Mouse (Mus musculus) myocyte (in vitro differentiated cells): ENCODE data around the gene Pcare. TPM values are rescaled to one million over a fixed set of nuclear protein-coding genes. Genes with fewer than 3 reads are reported as not detected.

Experiments used
- H3K27me3 ChIP-seq: one replicate; pipeline ENCODE4 v1.6.1; 2011; ENCODE audit not compliant: control insufficient read depth, insufficient read depth, insufficient read length
- H3K36me3 ChIP-seq: one replicate; pipeline ENCODE4 v1.6.1; 2011; ENCODE audit not compliant: control insufficient read depth, insufficient read depth
- H3K4me2 ChIP-seq: one replicate; pipeline ENCODE4 v1.6.1; 2011; ENCODE audit warnings: low read depth, control low read depth
- H3K4me3 ChIP-seq: one replicate; pipeline ENCODE4 v1.5.1; 2011; ENCODE audit warnings: mild to moderate bottlenecking, control low read depth, moderate library complexity
- H3K79me2 ChIP-seq: one replicate; pipeline ENCODE4 v1.6.1; 2011; ENCODE audit not compliant: control insufficient read depth, insufficient read depth
- H3ac ChIP-seq: one replicate; pipeline ENCODE4 v1.6.1; 2011; ENCODE audit not compliant: control insufficient read depth, insufficient read length
- CEBPB ChIP-seq: IDR thresholded peaks from 2 replicates; pipeline ENCODE4 v1.6.1; 2011; ENCODE audit warnings: mild to moderate bottlenecking, moderate library complexity; ENCODE audit not compliant: poor library complexity, insufficient read depth, severe bottlenecking
- E2F4 ChIP-seq: IDR thresholded peaks from one replicate; pipeline ENCODE4 v1.6.1; 2011; ENCODE audit warnings: mild to moderate bottlenecking, control low read depth, moderate library complexity; ENCODE audit not compliant: insufficient read depth
- MAX ChIP-seq: IDR thresholded peaks from one replicate; pipeline ENCODE4 v1.6.1; 2011; ENCODE audit warnings: low read depth, mild to moderate bottlenecking, control low read depth
- MYOD1 ChIP-seq, 3 experiments: IDR thresholded peaks; one replicate each; pipeline ENCODE4 v1.6.1; 2011; ENCODE audit warnings: control low read depth in 2 of 3, low read depth in 2 of 3, mild to moderate bottlenecking in 2 of 3, moderate library complexity in 1 of 3; ENCODE audit not compliant: insufficient read length in 2 of 3, control insufficient read depth in 1 of 3
- MYOG ChIP-seq, 3 experiments: IDR thresholded peaks; one replicate each; pipeline ENCODE4 v1.6.1; 2011; ENCODE audit warnings: control low read depth in 2 of 3, low read depth in 2 of 3, mild to moderate bottlenecking in 2 of 3; ENCODE audit not compliant: insufficient read length in 2 of 3, control insufficient read depth in 1 of 3, insufficient read depth in 1 of 3
- POLR2A ChIP-seq: IDR thresholded peaks from one replicate; pipeline ENCODE4 v1.6.1; 2011; ENCODE audit warnings: low read depth, mild to moderate bottlenecking, control low read depth, moderate library complexity; ENCODE audit not compliant: insufficient read length
- POLR2AphosphoS2 ChIP-seq: IDR thresholded peaks from one replicate; pipeline ENCODE4 v1.6.1; 2011; ENCODE audit warnings: low read depth, control low read depth; ENCODE audit not compliant: insufficient read length
- REST ChIP-seq: IDR thresholded peaks from one replicate; pipeline ENCODE4 v1.6.1; 2011; ENCODE audit warnings: mild to moderate bottlenecking, control low read depth, moderate library complexity; ENCODE audit not compliant: insufficient read depth, insufficient read length
- SRF ChIP-seq: IDR thresholded peaks from one replicate; pipeline ENCODE4 v1.6.1; 2011; ENCODE audit warnings: low read depth; ENCODE audit not compliant: control insufficient read depth, insufficient read length
- TCF12 ChIP-seq: IDR thresholded peaks from one replicate; pipeline ENCODE4 v1.6.1; 2011; ENCODE audit warnings: mild to moderate bottlenecking, control low read depth; ENCODE audit not compliant: poor library complexity, insufficient read depth, severe bottlenecking
- TCF3 ChIP-seq: IDR thresholded peaks from one replicate; pipeline ENCODE4 v1.6.1; 2011; ENCODE audit warnings: low read depth, control low read depth; ENCODE audit not compliant: insufficient read length
- USF1 ChIP-seq: IDR thresholded peaks from one replicate; pipeline ENCODE4 v1.6.1; 2011; ENCODE audit warnings: low read depth, mild to moderate bottlenecking, control low read depth, moderate library complexity
- polyA plus RNA-seq: library from polyadenylated mRNA; unstranded; fragments of >200 nt; fragmentation: generic; extraction: Trizol; gene quantifications from one replicate; pipeline ENCODE4 v1.2.1, GENCODE M21; 2012; ENCODE audit warnings: missing spikeins

The Pcare gene
- polyA plus RNA-seq, 1 experiment: not detected

- no peaks in the 10 kb centered on the region for H3K27me3 ChIP-seq
- H3ac ChIP-seq: no peak overlapping the region
- TF ChIP-seq USF1 (no peak), TCF3 (no peak), REST (no peak), CEBPB (no peak), MYOG (IDR thresholded peaks at IDR 0.05; ENCODE audit: control insufficient read depth in 1 of 3, insufficient read depth in 1 of 3, insufficient read length in 2 of 3, low read depth in 2 of 3) (no peak), POLR2AphosphoS2 (no peak), POLR2A (no peak), MAX (no peak), MYOD1 (IDR thresholded peaks at IDR 0.05; ENCODE audit: control insufficient read depth in 1 of 3, insufficient read length in 2 of 3, low read depth in 2 of 3) (no peak), E2F4 (no peak), SRF (no peak), TCF12 (no peak)
- no peaks in the 10 kb centered on the region for H3K36me3 ChIP-seq
- H3K4me3 ChIP-seq: no peak overlapping the region
- no peak overlapping the region for H3K4me2 ChIP-seq
- H3K79me2 ChIP-seq: no peaks in the 10 kb centered on the region
Observed at GRCm38 (mm10) chr17:71696396-71696795, 56.3 kb downstream of the Pcare start.

- Histone ChIP-seq H3ac (no peak overlapping the region), H3K4me2 (no peak overlapping the region), H3K36me3 (no peaks in the 10 kb centered on the region), H3K4me3 (no peak overlapping the region), H3K79me2 (no peaks in the 10 kb centered on the region), H3K27me3 (no peaks in the 10 kb centered on the region)
- TF ChIP-seq MYOD1 (IDR thresholded peaks at IDR 0.05; ENCODE audit: control insufficient read depth in 1 of 3, insufficient read length in 2 of 3, low read depth in 2 of 3): no peak
- TF ChIP-seq E2F4: no peak
- no peak for TF ChIP-seq USF1
- TF ChIP-seq MAX: no peak
Observed at GRCm38 (mm10) chr17:71695716-71696315, 56.9 kb downstream of the Pcare start.

- H3K4me2 ChIP-seq: no peak overlapping the region
- H3K79me2 ChIP-seq: no peaks in the 10 kb centered on the region
- H3K27me3 ChIP-seq: no peaks in the 10 kb centered on the region
- TF ChIP-seq CEBPB: no peak
- no peak for TF ChIP-seq USF1
- no peak for TF ChIP-seq POLR2AphosphoS2
- TF ChIP-seq REST: no peak
- TF ChIP-seq E2F4: no peak
- no peak for TF ChIP-seq TCF3
- TF ChIP-seq POLR2A: no peak
- no peak for TF ChIP-seq TCF12
- no peak for TF ChIP-seq MYOG (IDR thresholded peaks at IDR 0.05; ENCODE audit: control insufficient read depth in 1 of 3, insufficient read depth in 1 of 3, insufficient read length in 2 of 3, low read depth in 2 of 3)
- TF ChIP-seq MYOD1 (IDR thresholded peaks at IDR 0.05; ENCODE audit: control insufficient read depth in 1 of 3, insufficient read length in 2 of 3, low read depth in 2 of 3): no peak
- TF ChIP-seq SRF: no peak
- TF ChIP-seq MAX: no peak
- no peak overlapping the region for H3ac ChIP-seq
- no peaks in the 10 kb centered on the region for H3K36me3 ChIP-seq
- H3K4me3 ChIP-seq: no peak overlapping the region
Observed at GRCm38 (mm10) chr17:71695151-71695550, 57.5 kb downstream of the Pcare start.

GRCm38 (mm10) chr17:71693780-71694179 lies 58.9 kb downstream of the Pcare start:
- Histone ChIP-seq H3K4me3 (no peak overlapping the region), H3K79me2 (no peaks in the 10 kb centered on the region), H3K36me3 (no peaks in the 10 kb centered on the region), H3K4me2 (no peak overlapping the region), H3K27me3 (no peaks in the 10 kb centered on the region), H3ac (no peak overlapping the region)
- no peak for TF ChIP-seq MAX
- no peak for TF ChIP-seq TCF12
- TF ChIP-seq REST: no peak
- TF ChIP-seq MYOG (IDR thresholded peaks at IDR 0.05; ENCODE audit: control insufficient read depth in 1 of 3, insufficient read depth in 1 of 3, insufficient read length in 2 of 3, low read depth in 2 of 3): no peak
- TF ChIP-seq USF1: no peak
- TF ChIP-seq POLR2A: no peak
- no peak for TF ChIP-seq E2F4
- no peak for TF ChIP-seq TCF3
- no peak for TF ChIP-seq SRF
- no peak for TF ChIP-seq MYOD1 (IDR thresholded peaks at IDR 0.05; ENCODE audit: control insufficient read depth in 1 of 3, insufficient read length in 2 of 3, low read depth in 2 of 3)
- no peak for TF ChIP-seq POLR2AphosphoS2
- no peak for TF ChIP-seq CEBPB

Other genes with a start within 250 kb of the Pcare start
- 8.9 TPM for gene Ndc80, start 226.0 kb downstream of the Pcare start, polyA plus RNA-seq
- gene Spdya, start 200.8 kb downstream of the Pcare start, polyA plus RNA-seq: 0.08 TPM
- gene Wdr43, start 137.0 kb downstream of the Pcare start, polyA plus RNA-seq: 24.1 TPM
- 0.31 TPM for gene Togaram2, start 79.6 kb downstream of the Pcare start, polyA plus RNA-seq
- gene Clip4, start 15.6 kb upstream of the Pcare start, polyA plus RNA-seq: 4.2 TPM